Mouse (Mus musculus): ENCODE data around the gene Adrm1. TPM values are rescaled to one million over a fixed set of nuclear protein-coding genes. Genes with fewer than 3 reads are reported as not detected.
A peak's percentile ranks its signal among the peaks of the same experiment; 100 is the strongest.

Adrm1 gene
- polyA plus RNA-seq, 1 experiment from 2014 or later, result 187 TPM

DNA sequence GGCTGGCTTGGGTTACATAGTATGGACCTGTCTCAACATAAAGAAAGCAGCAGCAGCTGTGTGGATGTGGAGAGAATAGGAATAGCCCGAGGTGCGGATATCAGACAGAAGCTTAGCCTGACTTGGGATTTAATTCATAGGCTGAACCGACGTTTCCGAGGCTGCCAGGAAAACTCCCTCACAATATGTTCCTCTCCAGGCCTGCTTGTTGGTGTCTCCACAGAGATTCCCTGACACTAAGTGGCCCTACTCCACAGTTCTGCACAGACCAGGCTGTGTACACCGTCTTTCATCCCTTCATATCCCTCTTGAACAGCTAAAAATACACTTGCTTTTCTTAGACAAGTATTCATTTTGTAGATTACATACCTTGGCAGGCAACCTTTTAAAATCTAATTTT lies 23.9 kb upstream of the Adrm1 start:
- no peak overlapping the region for H3K9ac ChIP-seq (ENCODE audit: low read length)
- H3K9me3 ChIP-seq (ENCODE audit: control insufficient read depth, low read length), result no peaks in the 10 kb centered on the region
- WGBS, result 93% methylated on average over 6 of the region's 6 CpGs
- H3K27me3 ChIP-seq (ENCODE audit: control insufficient read depth, insufficient read depth, low read length), result no peaks in the 10 kb centered on the region
- no peak overlapping the region for H3K27ac ChIP-seq (replicated peaks; ENCODE audit: low read depth, low read length)
- H3K4me1 ChIP-seq (ENCODE audit: control insufficient read depth, insufficient read depth, low read length), result no peaks in the 10 kb centered on the region
- H3K36me3 ChIP-seq (ENCODE audit: control insufficient read depth, insufficient read depth, low read length), result peaks cover 7% of the 10 kb centered on the region
- DNase-seq (ENCODE audit: low spot score) (no peak), ATAC-seq (ENCODE audit: insufficient number of reproducible peaks, low FRiP score, low TSS enrichment, low read depth) (no peak)
- no peak overlapping the region for H3K4me2 ChIP-seq (ENCODE audit: low read depth, severe bottlenecking)
- no peak overlapping the region for H3K4me3 ChIP-seq (ENCODE audit: low read depth, low read length)

DNA sequence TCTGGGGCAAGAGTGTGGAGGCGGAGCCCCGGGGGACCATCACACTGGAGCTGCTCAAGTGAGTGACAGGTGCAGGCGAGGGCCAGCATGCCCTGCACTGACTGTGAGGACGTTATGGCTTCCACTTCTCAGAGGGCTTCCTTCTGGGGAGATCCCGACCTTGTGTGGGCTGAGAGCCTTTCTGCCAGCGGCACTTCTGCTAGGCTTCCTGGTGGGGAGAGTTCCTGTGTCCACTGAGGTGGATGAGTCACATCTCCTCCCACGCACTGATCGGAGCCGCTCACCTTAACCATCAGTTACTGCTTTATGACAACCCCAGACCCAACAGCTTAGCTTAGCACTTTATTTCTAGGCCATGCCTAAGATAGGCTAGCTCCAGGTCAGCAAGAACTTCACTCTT lies 22.7 kb upstream of the Adrm1 start:
- Histone ChIP-seq H3K27ac (replicated peaks; ENCODE audit: low read depth, low read length) (no peak overlapping the region), H3K9ac (ENCODE audit: low read length) (no peak overlapping the region), H3K9me3 (ENCODE audit: control insufficient read depth, low read length) (no peaks in the 10 kb centered on the region), H3K4me3 (ENCODE audit: low read depth, low read length) (no peak overlapping the region), H3K4me2 (ENCODE audit: low read depth, severe bottlenecking) (no peak overlapping the region), H3K27me3 (ENCODE audit: control insufficient read depth, insufficient read depth, low read length) (no peaks in the 10 kb centered on the region), H3K36me3 (ENCODE audit: control insufficient read depth, insufficient read depth, low read length) (peaks cover 9% of the 10 kb centered on the region), H3K4me1 (ENCODE audit: control insufficient read depth, insufficient read depth, low read length) (no peaks in the 10 kb centered on the region)
- ATAC-seq (ENCODE audit: insufficient number of reproducible peaks, low FRiP score, low TSS enrichment, low read depth), result no peak
- WGBS, result 91% methylated on average over 9 of the region's 9 CpGs
- DNase-seq (ENCODE audit: low spot score), result no peak

DNA sequence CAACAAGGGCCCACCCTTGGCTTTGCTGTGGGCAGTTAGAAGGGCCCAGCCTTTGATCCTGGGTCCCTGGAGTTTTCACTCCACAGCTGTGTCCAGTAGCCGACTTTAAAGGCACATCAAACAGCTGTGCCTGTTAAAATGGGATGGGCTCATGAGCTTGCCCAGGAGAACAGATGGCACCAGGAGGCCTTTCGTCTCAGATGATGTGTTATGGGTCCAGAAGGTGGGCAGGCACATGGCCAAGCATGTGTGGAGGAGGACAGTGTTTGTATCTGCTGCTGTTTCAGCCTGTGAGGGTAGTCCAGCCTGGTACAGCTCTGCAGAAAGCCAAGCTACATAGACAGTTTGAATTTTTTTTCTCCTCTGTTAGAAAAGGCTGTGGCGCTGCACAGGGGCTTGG lies 16.5 kb upstream of the Adrm1 start:
- Histone ChIP-seq H3K4me2 (ENCODE audit: low read depth, severe bottlenecking) (no peak overlapping the region), H3K4me1 (ENCODE audit: control insufficient read depth, insufficient read depth, low read length) (no peaks in the 10 kb centered on the region), H3K27me3 (ENCODE audit: control insufficient read depth, insufficient read depth, low read length) (no peaks in the 10 kb centered on the region), H3K36me3 (ENCODE audit: control insufficient read depth, insufficient read depth, low read length) (peaks cover 5% of the 10 kb centered on the region; the same call in 1 of the 2 replicates), H3K9ac (ENCODE audit: low read length) (no peak overlapping the region), H3K4me3 (ENCODE audit: low read depth, low read length) (no peak overlapping the region), H3K9me3 (ENCODE audit: control insufficient read depth, low read length) (no peaks in the 10 kb centered on the region), H3K27ac (replicated peaks; ENCODE audit: low read depth, low read length) (no peak overlapping the region)
- 56% methylated on average over 3 of the region's 3 CpGs for whole genome bisulfite sequencing
- DNase-seq (ENCODE audit: low spot score), result no peak
- ATAC-seq (ENCODE audit: insufficient number of reproducible peaks, low FRiP score, low TSS enrichment, low read depth), result no peak

DNA sequence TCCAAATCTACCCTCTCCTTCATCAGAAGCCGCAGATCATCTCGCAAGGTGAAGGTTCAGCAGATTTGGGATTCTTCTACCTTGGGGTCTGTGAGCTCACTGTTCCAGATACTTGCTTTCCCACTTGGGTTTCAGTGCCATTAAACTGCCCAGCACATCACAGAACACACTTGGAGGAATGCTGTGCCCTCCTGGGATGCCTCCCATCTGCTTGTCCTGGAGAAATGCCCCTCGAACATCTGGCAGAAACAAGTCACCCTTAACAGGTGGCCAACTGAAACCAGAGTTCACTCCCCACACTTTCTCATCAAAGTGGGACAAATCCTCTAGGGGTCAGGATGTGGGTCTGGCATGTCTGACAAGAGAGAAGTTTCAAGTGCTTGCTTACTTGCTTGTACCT lies 12.7 kb upstream of the Adrm1 start:
- DNase-seq (ENCODE audit: low spot score), result no peak
- Histone ChIP-seq H3K4me1 (ENCODE audit: control insufficient read depth, insufficient read depth, low read length) (no peaks in the 10 kb centered on the region), H3K27me3 (ENCODE audit: control insufficient read depth, insufficient read depth, low read length) (no peaks in the 10 kb centered on the region), H3K9me3 (ENCODE audit: control insufficient read depth, low read length) (no peaks in the 10 kb centered on the region), H3K4me2 (ENCODE audit: low read depth, severe bottlenecking) (no peak overlapping the region), H3K4me3 (ENCODE audit: low read depth, low read length) (no peak overlapping the region), H3K27ac (replicated peaks; ENCODE audit: low read depth, low read length) (no peak overlapping the region), H3K9ac (ENCODE audit: low read length) (no peak overlapping the region), H3K36me3 (ENCODE audit: control insufficient read depth, insufficient read depth, low read length) (0 out of 2 replicates have a peak, but pooled peaks cover 4% of the 10 kb centered on the region)
- ATAC-seq (ENCODE audit: insufficient number of reproducible peaks, low FRiP score, low TSS enrichment, low read depth), result no peak
- WGBS, result 88% methylated on average over 3 of the region's 3 CpGs

DNA sequence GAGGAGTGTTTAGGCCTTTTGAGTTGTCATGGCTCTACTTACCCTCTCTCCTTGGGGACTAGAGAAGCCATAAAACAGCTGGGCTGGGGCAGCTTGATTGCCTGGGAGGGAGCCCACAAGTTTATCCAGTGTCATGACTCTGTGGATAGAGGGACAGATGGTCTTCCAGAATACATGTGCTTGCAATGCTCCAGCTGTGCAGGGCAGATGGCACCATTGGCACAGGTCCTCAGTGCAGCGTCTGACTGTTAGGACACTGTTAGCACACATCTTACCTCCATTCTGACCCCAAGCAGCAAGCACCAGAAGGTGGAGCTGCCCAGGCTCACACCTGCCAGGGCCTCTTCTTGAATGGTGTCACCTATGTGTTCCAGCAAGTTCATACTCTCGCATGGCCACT lies 5.4 kb upstream of the Adrm1 start:
- DNase-seq (ENCODE audit: low spot score) (no peak), ATAC-seq (ENCODE audit: insufficient number of reproducible peaks, low FRiP score, low TSS enrichment, low read depth) (no peak)
- 0 out of 2 replicates have a peak, but pooled peaks cover 4% of the 10 kb centered on the region for H3K36me3 ChIP-seq (ENCODE audit: control insufficient read depth, insufficient read depth, low read length)
- no peaks in the 10 kb centered on the region for H3K9me3 ChIP-seq (ENCODE audit: control insufficient read depth, low read length)
- no peak overlapping the region for H3K4me3 ChIP-seq (ENCODE audit: low read depth, low read length)
- H3K4me1 ChIP-seq (ENCODE audit: control insufficient read depth, insufficient read depth, low read length), result no peaks in the 10 kb centered on the region
- no peaks in the 10 kb centered on the region for H3K27me3 ChIP-seq (ENCODE audit: control insufficient read depth, insufficient read depth, low read length)
- no peak overlapping the region for H3K9ac ChIP-seq (ENCODE audit: low read length)
- H3K27ac ChIP-seq (replicated peaks; ENCODE audit: low read depth, low read length), result no peak overlapping the region
- no peak overlapping the region for H3K4me2 ChIP-seq (ENCODE audit: low read depth, severe bottlenecking)
- WGBS, result 85% methylated on average over 2 of the region's 2 CpGs

DNA sequence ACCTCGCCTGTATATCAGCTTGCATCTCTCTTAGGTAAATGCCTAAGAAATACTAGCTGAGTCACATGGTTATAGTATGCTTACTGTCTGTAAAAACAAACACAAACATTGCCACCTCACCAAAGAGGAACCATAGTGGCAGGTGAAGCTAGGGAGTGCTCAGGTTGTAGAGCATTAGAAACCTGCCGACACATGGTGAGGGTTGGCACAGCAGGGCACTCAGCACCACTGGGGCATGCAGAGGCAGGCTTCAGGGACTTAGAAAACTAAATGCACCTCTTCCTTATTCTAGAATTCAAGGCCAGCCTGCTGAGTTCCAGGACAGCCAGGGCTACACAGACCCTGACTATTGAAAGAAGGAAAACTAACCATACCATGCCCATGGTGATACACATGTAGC lies 4.4 kb upstream of the Adrm1 start:
- Histone ChIP-seq H3K4me1 (ENCODE audit: control insufficient read depth, insufficient read depth, low read length) (no peaks in the 10 kb centered on the region), H3K9ac (ENCODE audit: low read length) (no peak overlapping the region), H3K9me3 (ENCODE audit: control insufficient read depth, low read length) (no peaks in the 10 kb centered on the region), H3K27me3 (ENCODE audit: control insufficient read depth, insufficient read depth, low read length) (no peaks in the 10 kb centered on the region), H3K4me3 (ENCODE audit: low read depth, low read length) (no peak overlapping the region), H3K36me3 (ENCODE audit: control insufficient read depth, insufficient read depth, low read length) (no peaks in the 10 kb centered on the region), H3K27ac (replicated peaks; ENCODE audit: low read depth, low read length) (no peak overlapping the region), H3K4me2 (ENCODE audit: low read depth, severe bottlenecking) (no peak overlapping the region)
- DNase-seq (ENCODE audit: low spot score) (no peak), ATAC-seq (ENCODE audit: insufficient number of reproducible peaks, low FRiP score, low TSS enrichment, low read depth) (no peak)
- 88% methylated on average over 2 of the region's 2 CpGs for WGBS

DNA sequence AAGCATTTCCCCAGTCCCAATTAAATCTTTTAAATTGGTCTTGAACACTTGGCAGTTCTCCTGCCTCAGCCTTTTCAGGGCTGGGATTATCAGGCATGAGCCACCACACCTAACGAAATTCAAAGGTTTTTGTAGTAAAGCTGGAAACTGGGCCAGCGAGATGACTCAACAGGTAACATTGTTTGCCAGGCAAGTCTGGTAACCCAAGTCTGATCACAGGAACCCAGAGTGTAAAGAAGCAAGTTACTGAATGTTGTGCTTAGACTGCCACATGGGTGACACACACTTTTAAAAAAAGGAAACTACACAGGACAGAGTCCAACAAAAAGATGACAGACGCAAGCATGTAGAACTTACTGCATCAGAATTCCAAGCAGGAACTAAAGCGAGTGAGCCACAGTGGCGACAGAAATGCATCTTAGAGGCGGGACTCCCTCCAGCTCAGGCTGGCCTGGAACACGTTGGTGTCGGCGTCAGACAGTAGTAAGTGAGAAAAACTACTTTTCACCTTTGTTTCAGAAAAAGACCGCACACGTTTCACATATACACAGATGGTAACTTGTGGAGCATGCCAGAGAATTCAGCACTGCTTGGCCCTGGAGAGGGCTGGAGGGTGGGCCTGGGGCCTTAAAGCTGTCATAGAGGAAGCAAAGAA lies 1.0 kb upstream of the Adrm1 start:
- Histone ChIP-seq H3K4me3 (ENCODE audit: low read depth, low read length) (no peak overlapping the region), H3K36me3 (ENCODE audit: control insufficient read depth, insufficient read depth, low read length) (peaks cover 14% of the 10 kb centered on the region), H3K9ac (ENCODE audit: low read length) (peak overlapping the region; percentile 47; the same call in 1 of the 2 replicates), H3K9me3 (ENCODE audit: control insufficient read depth, low read length) (no peaks in the 10 kb centered on the region), H3K27me3 (ENCODE audit: control insufficient read depth, insufficient read depth, low read length) (no peaks in the 10 kb centered on the region), H3K4me1 (ENCODE audit: control insufficient read depth, insufficient read depth, low read length) (peaks cover 10% of the 10 kb centered on the region), H3K4me2 (ENCODE audit: low read depth, severe bottlenecking) (peak overlapping the region; percentile 51), H3K27ac (replicated peaks; ENCODE audit: low read depth, low read length) (no peak overlapping the region)
- DNase-seq (ENCODE audit: low spot score) (no peak), ATAC-seq (ENCODE audit: insufficient number of reproducible peaks, low FRiP score, low TSS enrichment, low read depth) (no peak)
- WGBS, result 85% methylated on average over 11 of the region's 11 CpGs

DNA sequence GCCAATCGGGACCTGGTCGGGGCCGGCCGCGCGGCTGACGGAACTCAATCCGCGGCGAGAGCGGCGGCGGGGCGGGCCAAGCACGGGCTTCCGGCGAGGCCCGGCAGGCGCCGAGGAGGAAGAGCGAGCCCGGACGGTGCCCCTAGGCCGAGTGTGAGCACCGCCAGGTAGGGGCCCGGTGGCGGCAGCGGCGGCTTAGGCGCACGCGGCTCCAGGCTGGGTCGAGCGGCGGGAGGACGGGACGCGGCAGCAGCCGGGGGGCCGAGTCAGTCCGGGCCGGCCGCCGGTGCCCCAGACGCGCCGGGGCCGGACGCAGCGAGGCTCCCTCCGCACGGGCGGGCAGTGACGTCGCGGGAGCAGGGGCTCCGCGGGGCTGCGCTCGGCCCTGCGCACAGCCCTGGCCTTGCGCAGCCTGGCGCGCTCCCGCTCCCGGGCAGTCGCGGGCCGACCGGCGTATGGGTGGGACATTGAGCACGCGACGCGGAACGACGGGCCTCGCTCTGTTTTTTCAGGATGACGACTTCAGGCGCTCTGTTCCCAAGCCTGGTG lies 311 bp downstream of the Adrm1 start:
- ATAC-seq (ENCODE audit: insufficient number of reproducible peaks, low FRiP score, low TSS enrichment, low read depth) (peak; percentile 61), DNase-seq (ENCODE audit: low spot score) (no peak)
- Histone ChIP-seq H3K27ac (replicated peaks; ENCODE audit: low read depth, low read length) (peak overlapping the region; percentile 81), H3K9ac (ENCODE audit: low read length) (peak overlapping the region; percentile 94), H3K36me3 (ENCODE audit: control insufficient read depth, insufficient read depth, low read length) (peaks cover 18% of the 10 kb centered on the region), H3K4me2 (ENCODE audit: low read depth, severe bottlenecking) (peak overlapping the region; percentile 97), H3K27me3 (ENCODE audit: control insufficient read depth, insufficient read depth, low read length) (no peaks in the 10 kb centered on the region), H3K9me3 (ENCODE audit: control insufficient read depth, low read length) (no peaks in the 10 kb centered on the region), H3K4me1 (ENCODE audit: control insufficient read depth, insufficient read depth, low read length) (peaks cover 10% of the 10 kb centered on the region), H3K4me3 (ENCODE audit: low read depth, low read length) (peak overlapping the region; percentile 75)
- under 1% methylated on average over 78 of the region's 80 CpGs for WGBS
